Mouse (Mus musculus) liver, postnatal 0 days (tissue): ENCODE measurements around the gene H2-Oa. TPM values are rescaled to one million over a fixed set of nuclear protein-coding genes. Genes with fewer than 3 reads are reported as not detected.
A peak's percentile ranks its signal among the peaks of the same experiment; 100 is the strongest.

Experiments
- ATAC-seq: fragments of 200-750 bp; cut with Nextera tagmentation; 2 replicates; pipeline ENCODE4 v1.8.0; 2017; ENCODE audit warnings: mild to moderate bottlenecking, moderate library complexity
- DNase-seq: peaks from one replicate; pipeline ENCODE4 v3.0.0-alpha.2; 2016
- H3K27ac ChIP-seq: fragments of 300-500 bp; sonication (generic); 2 replicates; pipeline ENCODE4 v1.5.1; 2014; ENCODE audit warnings: antibody characterized with exemption, moderate library complexity, mild to moderate bottlenecking, low read depth
- H3K27me3 ChIP-seq: fragments of 300-500 bp; sonication (generic); 2 replicates; pipeline ENCODE4 v1.6.1; 2014; ENCODE audit warnings: low read length, control low read depth, mixed read lengths; ENCODE audit not compliant: insufficient read depth
- H3K36me3 ChIP-seq: fragments of 300-500 bp; sonication (generic); replicated peaks from 2 replicates; pipeline ENCODE4 v1.6.1; 2014; ENCODE audit warnings: mild to moderate bottlenecking, control low read depth, low read length, moderate library complexity, mixed read lengths; ENCODE audit not compliant: insufficient read depth
- H3K4me1 ChIP-seq: fragments of 300-500 bp; sonication (generic); 2 replicates; pipeline ENCODE4 v1.6.1; 2014; ENCODE audit warnings: antibody characterized with exemption, mild to moderate bottlenecking, control low read depth; ENCODE audit not compliant: insufficient read depth
- H3K4me2 ChIP-seq: fragments of 300-500 bp; sonication (generic); 2 replicates; pipeline ENCODE4 v1.6.1; 2014; ENCODE audit warnings: low read depth, mild to moderate bottlenecking, low read length, moderate library complexity, mixed read lengths
- H3K4me3 ChIP-seq: fragments of 300-500 bp; sonication (generic); 2 replicates; pipeline ENCODE4 v1.5.1; 2014; ENCODE audit warnings: low read depth, low read length
- H3K9ac ChIP-seq: fragments of 300-500 bp; sonication (generic); replicated peaks from 2 replicates; pipeline ENCODE4 v1.6.1; 2014; ENCODE audit warnings: mild to moderate bottlenecking, moderate library complexity
- H3K9me3 ChIP-seq: fragments of 300-500 bp; sonication (generic); 2 replicates; pipeline ENCODE4 v1.6.1; 2016; ENCODE audit warnings: mild to moderate bottlenecking, control low read depth, low read length, mixed read lengths
- CTCF ChIP-seq: sonication (generic); IDR thresholded peaks from 2 replicates; pipeline ENCODE4 v1.5.1; 2016; ENCODE audit warnings: antibody characterized with exemption, low read depth
- EP300 ChIP-seq: IDR thresholded peaks from 2 replicates; pipeline ENCODE4 v1.6.1; 2016; ENCODE audit warnings: antibody characterized with exemption, low read depth, mild to moderate bottlenecking
- WGBS: fragments of 180-500 bp; shearing (Covaris S2); extraction: QIAGEN DNeasy Blood & Tissue Kit; methylation state at CpG from one replicate; pipeline ENCODE4 v1.1.7; 2014; ENCODE audit not compliant: insufficient replicate concordance; 5-methylcytosine and 5-hydroxymethylcytosine counted together
- polyA plus RNA-seq: library from polyadenylated mRNA; unstranded; fragments of >200 nt; fragmentation: Nextera tagmentation; extraction: Ambion mirVana; gene quantifications from 2 replicates; pipeline ENCODE4 v1.2.1, GENCODE M21; 2015

Gene H2-Oa
- polyA plus RNA-seq, 1 experiment from 2014 or later = 0.85 TPM

- no peak overlapping the region for H3K4me3 ChIP-seq
- DNase-seq (no peak), ATAC-seq (no peak)
- H3K9ac ChIP-seq = no peak overlapping the region
- H3K9me3 ChIP-seq = no peaks in the 10 kb centered on the region
- H3K4me1 ChIP-seq = 0 out of 2 replicates have a peak, but pooled peaks cover 4% of the 10 kb centered on the region
- no peak overlapping the region for H3K4me2 ChIP-seq
- H3K36me3 ChIP-seq = no peaks in the 10 kb centered on the region
- TF ChIP-seq CTCF (no peak), EP300 (no peak)
- WGBS = 51% methylated on average over 11 of the region's 11 CpGs
- H3K27me3 ChIP-seq = peaks cover 6% of the 10 kb centered on the region; the same call in 1 of the 2 replicates
- H3K27ac ChIP-seq = no peak overlapping the region
Measured at GRCm38 (mm10) chr17:34088124-34088523, 4.0 kb upstream of the H2-Oa start.

- WGBS = 47% methylated on average over 7 of the region's 7 CpGs
- ATAC-seq (no peak), DNase-seq (peak; percentile 57)
- Histone ChIP-seq H3K4me1 (0 out of 2 replicates have a peak, but pooled peaks cover 4% of the 10 kb centered on the region), H3K27me3 (peaks cover under 1% of the 10 kb centered on the region; the same call in 1 of the 2 replicates), H3K27ac (no peak overlapping the region), H3K9ac (no peak overlapping the region), H3K4me3 (no peak overlapping the region), H3K36me3 (no peaks in the 10 kb centered on the region), H3K4me2 (no peak overlapping the region), H3K9me3 (no peaks in the 10 kb centered on the region)
- TF ChIP-seq CTCF (peak; percentile 60), EP300 (no peak)
Measured at GRCm38 (mm10) chr17:34090923-34091322, 1.2 kb upstream of the H2-Oa start.

DNA sequence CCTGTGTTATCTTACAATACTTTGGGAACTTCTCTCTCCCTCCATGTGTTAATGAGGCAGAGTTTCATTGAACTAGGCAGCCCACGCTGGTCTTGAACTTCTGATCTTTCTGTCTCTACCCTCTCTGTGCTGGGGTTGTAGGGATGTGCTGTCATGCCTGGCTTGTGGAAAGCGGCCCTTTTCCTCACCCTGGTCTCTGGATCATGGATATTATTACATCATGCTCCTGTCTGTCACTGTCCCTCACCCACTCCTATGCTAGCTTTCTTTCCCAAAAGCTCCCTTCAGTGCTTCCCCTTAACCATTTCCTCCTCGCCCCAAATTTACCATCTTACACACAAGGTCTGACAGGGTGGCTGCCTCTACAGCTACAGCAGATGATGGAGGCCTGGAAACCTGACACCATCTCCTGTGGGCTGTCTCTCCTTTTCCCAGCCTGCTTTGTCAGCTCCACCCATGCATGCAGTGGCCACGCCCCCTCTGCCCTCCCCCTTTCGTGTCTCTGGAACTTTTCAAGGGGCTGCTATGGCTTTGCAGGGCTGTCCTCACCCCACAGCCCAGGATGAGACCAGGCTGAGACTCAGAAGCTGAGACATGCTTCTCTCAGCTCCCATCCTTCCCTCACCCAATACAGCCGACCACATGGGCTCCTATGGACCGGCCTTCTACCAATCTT, 1.2 kb downstream of the H2-Oa start:
- H3K27me3 ChIP-seq = no peaks in the 10 kb centered on the region
- no peak overlapping the region for H3K4me3 ChIP-seq
- 38% methylated on average over 7 of the region's 7 CpGs for WGBS
- no peak overlapping the region for H3K9ac ChIP-seq
- no peaks in the 10 kb centered on the region for H3K9me3 ChIP-seq
- H3K27ac ChIP-seq = no peak overlapping the region
- no peak for DNase-seq
- no peak overlapping the region for H3K4me2 ChIP-seq
- H3K4me1 ChIP-seq = 0 out of 2 replicates have a peak, but pooled peaks cover 4% of the 10 kb centered on the region
- ATAC-seq = no peak
- H3K36me3 ChIP-seq = no peaks in the 10 kb centered on the region
- no peak for TF ChIP-seq EP300
- no peak for TF ChIP-seq CTCF

DNA sequence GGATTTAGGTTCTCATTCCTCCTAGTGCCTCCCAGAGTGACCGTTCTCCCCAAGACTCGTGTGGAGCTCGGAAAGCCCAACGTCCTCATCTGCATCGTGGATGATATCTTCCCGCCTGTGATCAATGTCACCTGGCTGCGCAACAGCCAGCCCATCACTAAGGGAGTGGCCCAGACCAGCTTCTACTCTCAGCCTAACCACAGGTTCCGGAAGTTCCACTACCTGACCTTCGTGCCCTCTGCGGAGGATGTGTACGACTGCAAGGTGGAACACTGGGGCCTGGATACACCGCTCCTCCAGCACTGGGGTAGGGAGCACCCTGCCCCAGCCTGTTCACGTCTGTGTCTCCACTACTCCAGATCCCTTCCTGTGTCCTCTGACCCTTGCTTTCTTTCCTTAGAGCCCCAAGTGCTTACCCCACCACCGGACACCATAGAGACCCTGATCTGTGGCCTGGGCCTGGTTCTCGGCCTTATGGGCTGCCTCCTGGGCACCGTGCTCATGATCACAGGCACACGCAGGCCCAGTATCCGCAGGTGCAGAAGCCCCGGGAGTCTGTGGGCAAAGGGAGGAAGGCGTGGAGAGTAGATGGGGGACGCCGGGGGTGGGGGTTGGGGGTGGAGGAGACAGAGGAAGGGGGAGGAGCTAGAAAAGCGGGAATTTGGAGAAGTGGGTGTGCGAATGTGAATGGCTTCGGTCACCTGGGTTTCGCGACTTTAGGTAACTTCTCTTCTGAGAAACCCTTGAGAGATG, 2.3 kb downstream of the H2-Oa start:
- no peak overlapping the region for H3K4me3 ChIP-seq
- 61% methylated on average over 27 of the region's 27 CpGs for WGBS
- ATAC-seq (no peak), DNase-seq (no peak)
- no peak overlapping the region for H3K4me2 ChIP-seq
- TF ChIP-seq CTCF = no peak
- no peak for TF ChIP-seq EP300
- H3K9ac ChIP-seq = no peak overlapping the region
- no peaks in the 10 kb centered on the region for H3K27me3 ChIP-seq
- 0 out of 2 replicates have a peak, but pooled peaks cover 4% of the 10 kb centered on the region for H3K4me1 ChIP-seq
- no peaks in the 10 kb centered on the region for H3K9me3 ChIP-seq
- no peak overlapping the region for H3K27ac ChIP-seq
- no peaks in the 10 kb centered on the region for H3K36me3 ChIP-seq

- no peak for DNase-seq
- no peaks in the 10 kb centered on the region for H3K9me3 ChIP-seq
- H3K27ac ChIP-seq = no peak overlapping the region
- no peak overlapping the region for H3K9ac ChIP-seq
- H3K4me3 ChIP-seq = no peak overlapping the region
- H3K4me1 ChIP-seq = peaks cover 4% of the 10 kb centered on the region; the same call in 1 of the 2 replicates
- no peaks in the 10 kb centered on the region; the same call in 1 of the 2 replicates for H3K27me3 ChIP-seq
- no peak for ATAC-seq
- H3K36me3 ChIP-seq = no peaks in the 10 kb centered on the region
- no peak for TF ChIP-seq CTCF
- no peak for TF ChIP-seq EP300
- no peak overlapping the region for H3K4me2 ChIP-seq
- 43% methylated on average over 3 of the region's 3 CpGs for WGBS
Measured at GRCm38 (mm10) chr17:34096497-34097010, 4.4 kb downstream of the H2-Oa start.

DNA sequence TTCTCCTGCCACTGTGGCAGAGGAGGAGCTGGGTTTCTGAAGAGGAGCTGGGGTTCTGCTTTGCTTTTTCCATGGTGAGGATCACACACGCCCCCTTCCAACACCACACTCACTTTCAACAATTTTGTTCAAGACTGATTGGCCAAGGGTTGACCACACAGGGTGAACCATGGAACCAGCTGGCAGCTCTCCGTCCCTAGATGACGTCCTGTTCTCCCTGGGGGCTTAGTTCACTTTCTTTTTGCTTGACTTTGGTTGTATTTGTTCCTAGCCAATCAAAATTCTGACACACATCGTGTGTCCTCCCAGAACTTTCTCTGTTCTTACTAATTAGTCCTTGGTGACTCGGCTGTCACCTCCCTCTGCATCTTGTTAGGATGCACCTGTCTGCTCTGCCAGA, 5.1 kb downstream of the H2-Oa start:
- ATAC-seq (no peak), DNase-seq (no peak)
- TF ChIP-seq EP300 (no peak), CTCF (no peak)
- H3K9me3 ChIP-seq = no peaks in the 10 kb centered on the region
- peaks cover 8% of the 10 kb centered on the region for H3K4me1 ChIP-seq
- no peak overlapping the region for H3K27ac ChIP-seq
- H3K4me3 ChIP-seq = no peak overlapping the region
- WGBS = 43% methylated on average over 5 of the region's 5 CpGs
- no peaks in the 10 kb centered on the region; the same call in 1 of the 2 replicates for H3K27me3 ChIP-seq
- H3K36me3 ChIP-seq = no peaks in the 10 kb centered on the region
- no peak overlapping the region for H3K9ac ChIP-seq
- no peak overlapping the region for H3K4me2 ChIP-seq
